Mouse (Mus musculus) cerebellum, adult 11-12 months (tissue): ENCODE measurements at regions not wholly inside any gene's neighbourhood (a gene's known extent, or its start where the extent isn't known, plus 50 kb on each side); places are given as distances from the start of the nearest gene placed in this dataset.
A peak's percentile ranks its signal among the peaks of the same experiment; 100 is the strongest.

Experiments
- DNase-seq: peaks from one replicate; pipeline ENCODE4 v3.0.0; 2022

GRCm38 (mm10) chr19:53442756-53443654 lies 52.6 kb upstream of the Smndc1 start:
- no peak for DNase-seq

- DNase-seq: no peak
Observed at GRCm38 (mm10) chr19:53442132-53442610, 51.8 kb upstream of the Smndc1 start.

GRCm38 (mm10) chr19:53441449-53442131 lies 51.2 kb upstream of the Smndc1 start:
- DNase-seq: peak; percentile 38

GRCm38 (mm10) chr19:53440327-53441055 lies 50.1 kb upstream of the Smndc1 start:
- DNase-seq: peak; percentile 26
